Mouse (Mus musculus): ENCODE measurements around the gene Hapln2.

- no peak for TF ChIP-seq CTCF (IDR thresholded peaks at IDR 0.05; ENCODE audit: borderline replicate concordance, extremely low read depth, insufficient read depth, insufficient read length)
- no peak for TF ChIP-seq POLR2A (IDR thresholded peaks at IDR 0.05; ENCODE audit: borderline replicate concordance, extremely low read depth, insufficient read depth, insufficient read length, poor library complexity, severe bottlenecking)
These were observed 33.9 kb downstream of the Hapln2 start for GRCm38 (mm10) chr3:87993436-87993835.

Data from brain, embryonic 14.5 days (tissue).